ENCODE assay signal across 1 mouse cellular context in the genomic region with DNA sequence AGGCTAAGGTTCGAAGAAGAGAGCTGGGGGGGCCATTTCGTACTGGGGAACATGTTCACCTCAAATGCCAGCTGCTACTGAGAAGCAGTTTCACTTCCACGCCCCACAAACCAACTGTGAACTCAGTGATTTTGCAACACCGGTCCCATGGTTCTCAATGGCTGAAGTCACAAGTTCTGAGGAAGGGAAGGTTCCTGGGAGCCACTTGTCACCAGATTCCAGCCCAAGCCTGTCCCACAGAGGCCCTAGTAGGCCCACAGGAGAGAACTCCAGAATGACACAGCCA.
TF ChIP-seq lines count a peak whose summit lies in the region.

No protein-coding gene starts in this region.

TF ChIP-seq in CH12.LX, 34 proteins besides CTCF, POLR2A, EP300 and RAD21 (continued from another document):
- peak; percentile 53 for TF ChIP-seq MXI1 (IDR thresholded peaks at IDR 0.05; ENCODE audit: low read depth, low read length)
- peak; percentile 34; the same call in 1 of the 2 replicates for TF ChIP-seq IRF4 (IDR thresholded peaks at IDR 0.05; ENCODE audit: low read depth, low read length)
